Mouse (Mus musculus) bone marrow, adult 2 months (tissue): ENCODE results near the gene Fam107a. TPM values are rescaled to one million over a fixed set of nuclear protein-coding genes. Genes with fewer than 3 reads are reported as not detected.
"Not testable (repeated sequence)": the region's sequence is repeated elsewhere in the genome, so short reads cannot be mapped to it uniquely, and the experiment has no call there.

Experiments used
- H3K27ac ChIP-seq: fragments of 200-500 bp; 2 replicates; pipeline ENCODE4 v1.5.1; 2012; ENCODE audit warnings: low read depth, mild to moderate bottlenecking, control low read depth, inconsistent platforms, low read length; ENCODE audit not compliant: control insufficient read depth, poor library complexity, insufficient read depth
- H3K4me1 ChIP-seq: fragments of 200-500 bp; 2 replicates; pipeline ENCODE4 v1.6.1; 2011; ENCODE audit warnings: low read length; ENCODE audit not compliant: control insufficient read depth, insufficient read depth
- H3K4me3 ChIP-seq: fragments of 200-500 bp; replicated peaks from 2 replicates; pipeline ENCODE3; 2011; ENCODE audit warnings: mild to moderate bottlenecking, low read depth, low read length, control low read depth; ENCODE audit not compliant: control insufficient read depth
- CTCF ChIP-seq: fragments of 200-500 bp; IDR thresholded peaks from 2 replicates; pipeline ENCODE4 v1.5.1; 2011; ENCODE audit warnings: low read length, control low read depth; ENCODE audit not compliant: control insufficient read depth, insufficient read depth
- POLR2A ChIP-seq: fragments of 200-500 bp; IDR thresholded peaks from 2 replicates; pipeline ENCODE4 v1.6.1; 2011; ENCODE audit warnings: low read depth, mild to moderate bottlenecking, control low read depth, low read length, borderline replicate concordance; ENCODE audit not compliant: control insufficient read depth
- WGBS: fragments of 180-500 bp; shearing (Covaris S2); methylation state at CpG from one replicate; pipeline ENCODE4 v1.1.7; 2018; 5-methylcytosine and 5-hydroxymethylcytosine counted together
- polyA plus RNA-seq: library from polyadenylated mRNA; stranded (reverse); fragments of >200 nt; gene quantifications from 2 replicates; pipeline ENCODE4 v1.2.4, GENCODE M21; 2011; ENCODE audit warnings: low replicate concordance; ENCODE audit not compliant: missing spikeins, insufficient read depth, insufficient read length

Gene Fam107a
- polyA plus RNA-seq, 1 experiment = 1.9 TPM

- TF ChIP-seq POLR2A (no peak), CTCF (no peak)
- H3K27ac ChIP-seq = no peak overlapping the region
These were observed 34.0 kb downstream of the Fam107a start for GRCm38 (mm10) chr14:8283784-8284183.

DNA sequence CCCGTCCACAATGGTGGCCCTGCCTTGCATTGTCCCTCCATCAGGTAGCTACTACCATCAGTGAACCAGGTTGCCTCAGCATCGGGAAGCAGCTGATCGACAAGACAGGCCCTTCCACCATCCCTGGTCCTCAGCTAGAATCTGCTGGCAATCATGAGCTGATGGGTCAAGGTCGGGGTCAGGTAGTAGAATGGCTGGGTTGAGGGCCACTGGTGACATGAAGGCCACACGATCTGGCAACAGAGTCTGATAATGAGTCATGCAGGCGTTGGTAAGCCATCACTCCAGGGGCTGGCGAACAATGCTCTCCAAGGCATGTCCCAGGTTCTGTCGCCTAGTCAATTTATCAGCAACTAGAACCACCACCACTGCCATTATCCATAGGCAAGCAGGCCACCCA is 46.5 kb downstream of the Fam107a start:
- not testable (repeated sequence) for H3K27ac ChIP-seq
- 79% methylated on average over 8 of the region's 8 CpGs for WGBS

More at GRCm38 (mm10) chr14:8283784-8284183, 34.0 kb downstream of the Fam107a start:
- Histone ChIP-seq H3K4me3 (no peak overlapping the region), H3K4me1 (no peaks in the 10 kb centered on the region)

GRCm38 (mm10) chr14:8264378-8264777 is 53.4 kb downstream of the Fam107a start:
- no peak overlapping the region for H3K27ac ChIP-seq
- H3K4me1 ChIP-seq = no peaks in the 10 kb centered on the region
- H3K4me3 ChIP-seq = no peak overlapping the region
- 71% methylated on average over 1 of the region's 1 CpGs for WGBS
- no peak for TF ChIP-seq CTCF
- TF ChIP-seq POLR2A = no peak

More for the DNA sequence above, 46.5 kb downstream of the Fam107a start:
- not testable (repeated sequence) for H3K4me3 ChIP-seq, H3K4me1 ChIP-seq

GRCm38 (mm10) chr14:8262242-8262641 is 55.6 kb downstream of the Fam107a start:
- Histone ChIP-seq H3K27ac (no peak overlapping the region), H3K4me3 (no peak overlapping the region), H3K4me1 (no peaks in the 10 kb centered on the region; the same call in 1 of the 2 replicates)
- no peak for TF ChIP-seq POLR2A
- TF ChIP-seq CTCF = no peak
- 73% methylated on average over 1 of the region's 1 CpGs for whole genome bisulfite sequencing

DNA sequence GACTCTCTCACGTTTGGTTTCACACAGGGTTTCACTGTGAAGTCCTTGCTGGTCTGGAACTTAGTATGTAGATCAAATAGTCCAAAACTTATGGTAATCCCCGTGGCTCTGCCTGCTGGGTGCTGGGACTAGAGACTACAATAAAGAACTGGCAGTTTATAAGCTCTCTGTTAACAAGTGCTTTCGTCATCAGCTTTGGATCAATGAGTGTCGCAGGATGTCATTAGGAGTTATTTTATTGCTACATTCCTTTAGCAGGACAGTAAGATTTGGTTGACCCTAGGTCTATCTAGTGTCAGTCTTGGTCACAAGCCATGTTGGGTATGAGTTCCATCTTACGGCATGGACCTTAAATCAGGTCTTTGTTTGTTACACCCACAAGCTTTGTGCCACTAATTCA is 57.6 kb downstream of the Fam107a start:
- Histone ChIP-seq H3K27ac (no peak overlapping the region), H3K4me1 (no peaks in the 10 kb centered on the region; the same call in 1 of the 2 replicates), H3K4me3 (no peak overlapping the region)
- no peak for TF ChIP-seq POLR2A
- TF ChIP-seq CTCF = no peak
- 76% methylated on average over 5 of the region's 5 CpGs for WGBS

GRCm38 (mm10) chr14:8259166-8259565 is 58.7 kb downstream of the Fam107a start, which contains the start of gene Acox2:
Gene Acox2, minus strand, starts transcription at chr14:8259353.
- 63% methylated on average over 3 of the region's 3 CpGs for WGBS
- H3K27ac ChIP-seq = no peak within 1 kb of the TSS; the same call in 1 of the 2 replicates
- TF ChIP-seq POLR2A (no peak), CTCF (no peak)
- no peaks in the 10 kb centered on the region; the same call in 1 of the 2 replicates for H3K4me1 ChIP-seq
- H3K4me3 ChIP-seq = no peak within 1 kb of the TSS

- Histone ChIP-seq H3K4me3 (no peak overlapping the region), H3K27ac (no peak overlapping the region; the same call in 1 of the 2 replicates), H3K4me1 (no peaks in the 10 kb centered on the region; the same call in 1 of the 2 replicates)
- TF ChIP-seq CTCF = no peak
- 35% methylated on average over 3 of the region's 3 CpGs for WGBS
These were observed 59.1 kb downstream of the Fam107a start for GRCm38 (mm10) chr14:8258752-8259151.

DNA sequence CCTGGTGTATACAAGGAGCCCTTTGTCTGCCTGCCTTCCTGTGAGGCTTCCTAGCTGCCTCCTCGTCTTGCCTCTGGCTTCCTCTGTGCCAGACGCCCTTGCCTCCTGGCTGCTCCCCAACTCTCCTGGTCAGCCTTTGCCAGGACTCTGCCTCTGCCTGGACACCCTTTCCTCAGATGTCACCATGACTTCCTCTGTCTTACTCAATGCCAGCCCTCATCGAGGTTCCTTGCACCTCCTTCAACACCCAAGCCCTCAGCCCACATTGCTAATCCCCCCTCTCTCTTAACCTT is 59.5 kb downstream of the Fam107a start:
- WGBS = 14% methylated on average over 3 of the region's 3 CpGs
- no peak overlapping the region for H3K27ac ChIP-seq
- no peaks in the 10 kb centered on the region; the same call in 1 of the 2 replicates for H3K4me1 ChIP-seq
- H3K4me3 ChIP-seq = no peak overlapping the region
- no peak for TF ChIP-seq CTCF
- no peak for TF ChIP-seq POLR2A

GRCm38 (mm10) chr14:8257521-8258334 is 60.1 kb downstream of the Fam107a start:
- no peak overlapping the region for H3K4me3 ChIP-seq
- TF ChIP-seq CTCF = no peak
- TF ChIP-seq POLR2A = no peak
- H3K4me1 ChIP-seq = no peaks in the 10 kb centered on the region; the same call in 1 of the 2 replicates
- H3K27ac ChIP-seq = no peak overlapping the region
- WGBS = 59% methylated on average over 7 of the region's 7 CpGs
